Mouse (Mus musculus): Measurements from ENCODE around the gene Lipe.

GRCm38 (mm10) chr7:25436704-25437103 lies 38.2 kb upstream of the Lipe start:
- TF ChIP-seq CTCF (conservative IDR thresholded peaks at IDR 0.05; ENCODE audit: low read length) (no peak), NANOG (IDR thresholded peaks at IDR 0.05; ENCODE audit: borderline replicate concordance, low read length) (no peak)

Data from E14TG2a.4 (cell line).